Mouse (Mus musculus) gastrocnemius, postnatal 4 days (tissue): ENCODE measurements around the gene Evc. TPM values are rescaled to one million over a fixed set of nuclear protein-coding genes. Genes with fewer than 3 reads are reported as not detected.

ENCODE experiments used
- DNase-seq, 2 experiments: peaks; one replicate each; pipeline ENCODE4 v3.0.0; 2021 to 2022; ENCODE audit warnings: low spot score in 2 of 2, mixed read lengths in 2 of 2
- total RNA-seq, 2 experiments: library from RNA; stranded (reverse); gene quantifications; 2 replicates each; pipeline ENCODE4 v1.2.3; 2021

The Evc gene
- total RNA-seq, 2 experiments from 2014 or later, result 31.5 to 31.7 TPM

GRCm38 (mm10) chr5:37312980-37313722 lies 23.5 kb downstream of the Evc start:
- DNase-seq, result no peak

GRCm38 (mm10) chr5:37310026-37310425 lies 26.7 kb downstream of the Evc start:
- DNase-seq, result no peak

GRCm38 (mm10) chr5:37298370-37298769 lies 38.3 kb downstream of the Evc start:
- no peak for DNase-seq

- DNase-seq, result no peak
These were observed 40.0 kb downstream of the Evc start for GRCm38 (mm10) chr5:37296717-37297116.

GRCm38 (mm10) chr5:37290983-37291382 lies 45.7 kb downstream of the Evc start:
- DNase-seq, result no peak

GRCm38 (mm10) chr5:37289236-37289635 lies 47.5 kb downstream of the Evc start:
- no peak for DNase-seq

- peak in 1 of 2 experiments; percentile 38 for DNase-seq
These were observed 48.3 kb downstream of the Evc start for GRCm38 (mm10) chr5:37288374-37288773.

- DNase-seq, result no peak
These were observed 55.7 kb downstream of the Evc start for GRCm38 (mm10) chr5:37281021-37281420.

GRCm38 (mm10) chr5:37263816-37264215 lies 72.9 kb downstream of the Evc start:
- DNase-seq, result no peak

- no peak for DNase-seq
These were observed 75.0 kb downstream of the Evc start for GRCm38 (mm10) chr5:37261734-37262133.

GRCm38 (mm10) chr5:37257243-37257642 lies 79.5 kb downstream of the Evc start:
- DNase-seq, result peak in 1 of 2 experiments; percentile 47

- no peak for DNase-seq
These were observed 79.9 kb downstream of the Evc start for GRCm38 (mm10) chr5:37256823-37257222.

GRCm38 (mm10) chr5:37254523-37254922 lies 82.2 kb downstream of the Evc start:
- DNase-seq, result no peak

- no peak for DNase-seq
These were observed 84.4 kb downstream of the Evc start for GRCm38 (mm10) chr5:37252101-37252804.

- no peak for DNase-seq
These were observed 85.1 kb downstream of the Evc start for GRCm38 (mm10) chr5:37251596-37251995.

- DNase-seq, result no peak
These were observed 87.8 kb downstream of the Evc start for GRCm38 (mm10) chr5:37248870-37249269.

GRCm38 (mm10) chr5:37247456-37247855 lies 89.2 kb downstream of the Evc start:
- DNase-seq, result no peak

GRCm38 (mm10) chr5:37246138-37246910 lies 90.4 kb downstream of the Evc start:
- no peak for DNase-seq

- DNase-seq, result peak in 1 of 2 experiments; percentile 20
These were observed 91.0 kb downstream of the Evc start for GRCm38 (mm10) chr5:37245651-37246050.

- no peak for DNase-seq
These were observed 91.9 kb downstream of the Evc start for GRCm38 (mm10) chr5:37244666-37245242.

GRCm38 (mm10) chr5:37244161-37244560 lies 92.5 kb downstream of the Evc start:
- no peak for DNase-seq
